31 mouse cellular contexts compared by ENCODE assay signal in the genomic region with DNA sequence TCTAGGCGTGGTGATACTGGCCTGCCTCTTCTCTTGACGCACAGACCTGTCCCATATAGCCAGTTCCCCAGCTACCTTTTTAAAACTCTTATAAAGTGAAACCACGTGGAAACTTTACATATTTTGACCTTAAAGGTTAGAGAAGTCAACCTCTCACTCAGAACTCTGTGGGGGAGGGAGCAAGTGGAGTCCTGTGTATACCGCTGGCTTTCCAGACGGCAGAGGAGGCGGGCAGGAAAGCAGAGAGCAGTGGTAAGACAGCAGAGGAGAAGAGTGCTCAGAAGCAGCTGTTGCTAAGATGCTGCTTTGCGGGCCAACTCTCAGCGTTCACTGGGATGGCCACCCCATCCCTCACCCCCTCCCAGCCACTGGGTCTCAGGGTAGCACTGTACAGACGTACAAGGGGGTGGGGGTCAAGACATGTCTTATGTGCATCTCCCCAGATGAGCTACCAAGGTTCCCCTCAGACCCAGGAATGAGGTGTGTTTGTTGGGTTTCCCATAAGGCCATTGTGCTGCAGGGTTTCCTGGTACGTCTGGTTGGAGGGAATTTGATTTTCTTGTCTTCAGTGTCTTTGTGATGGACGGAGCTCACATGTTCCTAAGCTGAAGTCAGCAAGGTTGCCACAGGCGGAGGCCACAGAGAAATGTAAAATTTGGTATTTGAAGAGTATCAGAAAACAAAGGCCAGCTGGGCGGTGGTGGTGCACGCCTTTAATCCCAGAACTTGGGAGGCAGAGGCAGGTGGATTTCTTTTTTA. TPM values are rescaled to one million over a fixed set of nuclear protein-coding genes. Genes with fewer than 3 reads are reported as not detected.
DNase-seq lines count a peak whose midpoint lies in the region; ATAC-seq lines count a peak whose summit lies in the region.
"Had no signal": no experiment of that assay in that cellular context is flagged by ENCODE, and none has a peak within 500 bp of the region (broad histone marks: within the 10 kb centered on the region; RNA-seq: fewer than 3 reads in every experiment).

No protein-coding gene starts in this region.

- peak; percentile 53 for DNase-seq in midbrain, embryonic 11.5 days (ENCODE audit: low spot score, missing footprints)
- DNase-seq in thymus, postnatal 4 days = peak; percentile 49
- no peak for DNase-seq in thymus, postnatal 0 days (ENCODE audit: low spot score)
- peak; percentile 68 for DNase-seq in ZHBTc4 (ENCODE audit: low read depth, low spot score)
- DNase-seq in B cell, adult 2 months = no peak
- no peak for DNase-seq in neural tube, embryonic 10.5 days (ENCODE audit: extremely low spot score, low spot score)
- DNase-seq: adrenal gland, postnatal 10 days; cerebellum, adult 18-20 months; cerebellum, postnatal 10 days; gastrocnemius, postnatal 10 days; kidney, adult 8-10 months; kidney, postnatal 10 days; layer of hippocampus, postnatal 36 days; left cerebral cortex, postnatal 4 days; liver, postnatal 0 days; lung, postnatal 36 days; retina, postnatal 1 day; right cerebral cortex, postnatal 14 days had no signal

- H3K27ac ChIP-seq in midbrain, embryonic 11.5 days (ENCODE audit: low read depth, low read length) = no peak overlapping the region
- no peak overlapping the region for H3K27ac ChIP-seq in midbrain, embryonic 16.5 days (ENCODE audit: low read length)
- H3K27ac ChIP-seq: heart, embryonic 10.5 days; heart, embryonic 15.5 days; liver, embryonic 12.5 days; midbrain, embryonic 12.5 days; neural tube, embryonic 15.5 days had no signal

- H3K27me3 ChIP-seq in midbrain, embryonic 11.5 days (ENCODE audit: control insufficient read depth, insufficient read depth, low read length) = no peaks in the 10 kb centered on the region
- no peaks in the 10 kb centered on the region for H3K27me3 ChIP-seq in midbrain, embryonic 16.5 days (ENCODE audit: control insufficient read depth, insufficient read depth, low read depth, low read length)
- H3K27me3 ChIP-seq: heart, embryonic 15.5 days; liver, embryonic 12.5 days; midbrain, embryonic 12.5 days; neural tube, embryonic 15.5 days had no signal

- ATAC-seq in midbrain, embryonic 11.5 days (ENCODE audit: low FRiP score) = no peak
- no peak for ATAC-seq in midbrain, embryonic 16.5 days
- ATAC-seq in cerebellum, adult (ENCODE audit: insufficient number of reproducible peaks, low FRiP score, low TSS enrichment) = no peak
- ATAC-seq: forebrain, embryonic 16.5 days; hindbrain, embryonic 16.5 days; intestine, embryonic 16.5 days; liver, embryonic 12.5 days; liver, postnatal 0 days had no signal

- no peaks in the 10 kb centered on the region for H3K36me3 ChIP-seq in midbrain, embryonic 11.5 days (ENCODE audit: control insufficient read depth, insufficient read depth, low read length)
- H3K36me3 ChIP-seq in midbrain, embryonic 16.5 days (ENCODE audit: control insufficient read depth, insufficient read depth, low read length) = no peaks in the 10 kb centered on the region
- H3K36me3 ChIP-seq: heart, embryonic 10.5 days; heart, embryonic 15.5 days; liver, embryonic 12.5 days; midbrain, embryonic 12.5 days; neural tube, embryonic 15.5 days had no signal

- H3K4me3 ChIP-seq in midbrain, embryonic 11.5 days (ENCODE audit: low read depth, low read length) = no peak overlapping the region
- H3K4me3 ChIP-seq in midbrain, embryonic 16.5 days (ENCODE audit: low read depth, low read length) = no peak overlapping the region
- H3K4me3 ChIP-seq: erythroblast, embryonic 14.5 days; heart, embryonic 10.5 days; heart, embryonic 15.5 days; liver, embryonic 12.5 days; midbrain, embryonic 12.5 days; neural tube, embryonic 15.5 days had no signal

- H3K4me1 ChIP-seq in midbrain, embryonic 11.5 days (ENCODE audit: control insufficient read depth, insufficient read depth, low read length) = no peaks in the 10 kb centered on the region
- no peaks in the 10 kb centered on the region for H3K4me1 ChIP-seq in midbrain, embryonic 16.5 days (ENCODE audit: control insufficient read depth, insufficient read depth, low read length)
- H3K4me1 ChIP-seq: heart, embryonic 10.5 days; heart, embryonic 15.5 days; midbrain, embryonic 12.5 days; neural tube, embryonic 15.5 days had no signal

- no peak overlapping the region for H3K4me2 ChIP-seq in midbrain, embryonic 11.5 days
- no peak overlapping the region for H3K4me2 ChIP-seq in midbrain, embryonic 16.5 days (ENCODE audit: low read length)
- H3K4me2 ChIP-seq: heart, embryonic 15.5 days; liver, embryonic 12.5 days; midbrain, embryonic 12.5 days; neural tube, embryonic 15.5 days had no signal

- H3K9ac ChIP-seq in midbrain, embryonic 11.5 days (ENCODE audit: low read length) = no peak overlapping the region
- H3K9ac ChIP-seq in midbrain, embryonic 16.5 days (ENCODE audit: low read depth, low read length) = no peak overlapping the region
- H3K9ac ChIP-seq: heart, embryonic 15.5 days; liver, embryonic 12.5 days; liver, postnatal 0 days; midbrain, embryonic 12.5 days; neural tube, embryonic 15.5 days had no signal

- 72% methylated on average over 14 of the region's 14 CpGs for WGBS in midbrain, embryonic 11.5 days
- 85% methylated on average over 14 of the region's 14 CpGs for WGBS in midbrain, embryonic 16.5 days

- H3K9me3 ChIP-seq in midbrain, embryonic 11.5 days (ENCODE audit: control insufficient read depth, low read length) = no peaks in the 10 kb centered on the region
- no peaks in the 10 kb centered on the region for H3K9me3 ChIP-seq in midbrain, embryonic 16.5 days (replicated peaks; ENCODE audit: control insufficient read depth, low read length, poor library complexity, severe bottlenecking)
- H3K9me3 ChIP-seq: heart, embryonic 10.5 days; heart, embryonic 15.5 days; liver, embryonic 12.5 days; midbrain, embryonic 12.5 days; neural tube, embryonic 15.5 days had no signal

RNA-seq across cellular contexts. Expression of gene Lif, which starts 10.0 kb away (rescaled TPM):
- not detected in 2 replicates for polyA plus RNA-seq in midbrain, embryonic 11.5 days (2014; fragmentation: Nextera tagmentation; extraction: Ambion mirVana)
- 0.06 TPM in 1 of 2 replicates, not detected in the other for polyA plus RNA-seq in midbrain, embryonic 16.5 days (2015; fragmentation: Nextera tagmentation; extraction: Ambion mirVana)
- 0.49 and 0.65 TPM in 2 replicates for polyA plus RNA-seq in thymus, postnatal 0 days (2015; fragmentation: Nextera tagmentation; extraction: Ambion mirVana)
- polyA plus RNA-seq: erythroblast, embryonic 14.5 days; forebrain, embryonic 11.5 days; hindbrain, embryonic 11.5 days; liver, embryonic 12.5 days; liver, postnatal 0 days; midbrain, embryonic 12.5 days had no signal

RNA-seq across cellular contexts. Expression of gene Osm, which starts 11.2 kb away (rescaled TPM):
- polyA plus RNA-seq in midbrain, embryonic 11.5 days (2014; fragmentation: Nextera tagmentation; extraction: Ambion mirVana) = not detected in 2 replicates
- 0.08 and 0.19 TPM in 2 replicates for polyA plus RNA-seq in midbrain, embryonic 16.5 days (2015; fragmentation: Nextera tagmentation; extraction: Ambion mirVana)
- polyA plus RNA-seq in thymus, postnatal 0 days (2015; fragmentation: Nextera tagmentation; extraction: Ambion mirVana) = 2.1 and 2.6 TPM in 2 replicates
- polyA plus RNA-seq: forebrain, embryonic 11.5 days; forebrain, embryonic 16.5 days; hindbrain, embryonic 11.5 days; hindbrain, embryonic 16.5 days; midbrain, embryonic 12.5 days; neural tube, embryonic 15.5 days had no signal

RNA-seq across cellular contexts. Expression of gene Castor1, which starts 29.4 kb away (rescaled TPM):
- 2.5 and 2.7 TPM in 2 replicates for polyA plus RNA-seq in midbrain, embryonic 11.5 days (2014; fragmentation: Nextera tagmentation; extraction: Ambion mirVana)
- 2.9 and 4.2 TPM in 2 replicates for polyA plus RNA-seq in midbrain, embryonic 16.5 days (2015; fragmentation: Nextera tagmentation; extraction: Ambion mirVana)
- 37.9 and 45.8 TPM in 2 replicates for polyA plus RNA-seq in thymus, postnatal 0 days (2015; fragmentation: Nextera tagmentation; extraction: Ambion mirVana)

Comparison
In these comparisons a context has a peak if more than half of its experiments do, and no peak if none do; other contexts are left out.
1. DNase-seq: peak in midbrain, embryonic 11.5 days (single experiment), thymus, postnatal 4 days (single experiment) and ZHBTc4 (single experiment); none in thymus, postnatal 0 days (single experiment), B cell, adult 2 months (0 of 2) and neural tube, embryonic 10.5 days (single experiment).